Mouse (Mus musculus) layer of hippocampus, adult 9-11 months (tissue): ENCODE results near the gene Vmn2r81.
"Not testable (repeated sequence)": the region's sequence is repeated elsewhere in the genome, so short reads cannot be mapped to it uniquely, and the experiment has no call there.

Experiments
- DNase-seq: peaks from one replicate; pipeline ENCODE4 v3.0.0; 2022

Gene Vmn2r81

GRCm38 (mm10) chr10:79247392-79247791 is at the start of gene Vmn2r81:
Gene Vmn2r81 (plus strand): TSS chr10:79247692.
- not testable (repeated sequence) for DNase-seq

- DNase-seq = not testable (repeated sequence)
Observed at GRCm38 (mm10) chr10:79199973-79200372, 47.5 kb upstream of the Vmn2r81 start.

GRCm38 (mm10) chr10:79220432-79220831 is 27.1 kb upstream of the Vmn2r81 start:
- DNase-seq = no peak

- no peak for DNase-seq
Observed at GRCm38 (mm10) chr10:79221606-79222005, 25.9 kb upstream of the Vmn2r81 start.

- no peak for DNase-seq
Observed at GRCm38 (mm10) chr10:79222214-79222613, 25.3 kb upstream of the Vmn2r81 start.

GRCm38 (mm10) chr10:79322033-79322736 is 74.7 kb downstream of the Vmn2r81 start:
- DNase-seq = not testable (repeated sequence)

- DNase-seq = no peak
Observed at GRCm38 (mm10) chr10:79322737-79323086, 75.2 kb downstream of the Vmn2r81 start.
